Mouse (Mus musculus) stomach, embryonic 14.5 days (tissue): ENCODE data around the gene Gm8165. TPM values are rescaled to one million over a fixed set of nuclear protein-coding genes. Genes with fewer than 3 reads are reported as not detected.
"Not testable (repeated sequence)": the region's sequence is repeated elsewhere in the genome, so short reads cannot be mapped to it uniquely, and the experiment has no call there.

Source experiments
- ATAC-seq: fragments of 200-750 bp; cut with Nextera tagmentation; 2 replicates; pipeline ENCODE4 v1.8.0; 2017; ENCODE audit warnings: low read depth, moderate TSS enrichment; ENCODE audit not compliant: insufficient number of reproducible peaks, insufficient read depth, low FRiP score
- H3K27ac ChIP-seq: fragments of 300-500 bp; sonication (generic); 2 replicates; pipeline ENCODE4 v1.5.1; 2014; ENCODE audit warnings: mild to moderate bottlenecking, low read length, moderate library complexity, mixed read lengths
- H3K27me3 ChIP-seq: fragments of 300-500 bp; sonication (generic); 2 replicates; pipeline ENCODE4 v1.6.1; 2014; ENCODE audit warnings: low read length, control low read depth, mixed read lengths; ENCODE audit not compliant: control insufficient read depth, insufficient read depth
- H3K36me3 ChIP-seq: fragments of 300-500 bp; sonication (generic); 2 replicates; pipeline ENCODE4 v1.6.1; 2014; ENCODE audit warnings: mild to moderate bottlenecking, control low read depth, low read length, moderate library complexity, mixed read lengths; ENCODE audit not compliant: control insufficient read depth, insufficient read depth
- H3K4me1 ChIP-seq: fragments of 300-500 bp; sonication (generic); 2 replicates; pipeline ENCODE4 v1.6.1; 2014; ENCODE audit warnings: low read length, control low read depth, mixed read lengths; ENCODE audit not compliant: control insufficient read depth, insufficient read depth
- H3K4me2 ChIP-seq: fragments of 300-500 bp; sonication (generic); replicated peaks from 2 replicates; pipeline ENCODE4 v1.6.1; 2014; ENCODE audit warnings: low read depth, low read length, control low read depth
- H3K4me3 ChIP-seq: fragments of 300-500 bp; sonication (generic); 2 replicates; pipeline ENCODE4 v1.5.1; 2014; ENCODE audit warnings: low read depth, low read length, control low read depth
- H3K9ac ChIP-seq: fragments of 300-500 bp; sonication (generic); replicated peaks from 2 replicates; pipeline ENCODE4 v1.6.1; 2014; ENCODE audit warnings: low read depth, mild to moderate bottlenecking, control low read depth, low read length, moderate library complexity, mixed read lengths
- H3K9me3 ChIP-seq: fragments of 300-500 bp; sonication (generic); 2 replicates; pipeline ENCODE4 v1.6.1; 2016; ENCODE audit warnings: low read depth, low read length, control low read depth; ENCODE audit not compliant: control insufficient read depth
- WGBS: fragments of 180-500 bp; shearing (Covaris S2); extraction: QIAGEN DNeasy Blood & Tissue Kit; methylation state at CpG from one replicate; pipeline ENCODE4 v1.1.7; 2014; 5-methylcytosine and 5-hydroxymethylcytosine counted together
- polyA plus RNA-seq: library from polyadenylated mRNA; unstranded; fragments of >200 nt; fragmentation: Nextera tagmentation; extraction: Ambion mirVana; gene quantifications from 2 replicates; pipeline ENCODE4 v1.2.1, GENCODE M21; 2014

The Gm8165 gene
- not detected in 2 replicates for polyA plus RNA-seq

- not testable (repeated sequence) for H3K27ac ChIP-seq, H3K27me3 ChIP-seq, H3K4me3 ChIP-seq, H3K4me2 ChIP-seq, H3K9me3 ChIP-seq, H3K4me1 ChIP-seq, H3K36me3 ChIP-seq, ATAC-seq, H3K9ac ChIP-seq
- 100% methylated on average over 1 of the region's 2 CpGs for WGBS
Observed at GRCm38 (mm10) chr14:43677099-43677498, at the start of gene Gm8165. Gene Gm8165, minus strand, starts transcription at chr14:43677199.

GRCm38 (mm10) chr14:43697621-43698020 is 20.6 kb upstream of the Gm8165 start, which contains the start of gene Gm7324:
Gene Gm7324, plus strand, starts transcription at chr14:43697828.
- not testable (repeated sequence) for H3K4me2 ChIP-seq, H3K36me3 ChIP-seq, H3K9ac ChIP-seq, H3K4me1 ChIP-seq, H3K27ac ChIP-seq, H3K4me3 ChIP-seq, ATAC-seq, H3K27me3 ChIP-seq, H3K9me3 ChIP-seq
- WGBS = 85% methylated on average over 4 of the region's 4 CpGs

Other genes starting within 250 kb of the Gm8165 start
- 0.29 TPM in 1 of 2 replicates, not detected in the other for gene Gm5799, start 133.6 kb downstream of the Gm8165 start, polyA plus RNA-seq
- not detected in 2 replicates for gene Gm17654, start 98.1 kb downstream of the Gm8165 start, polyA plus RNA-seq
- gene Gm10375, start 69.2 kb downstream of the Gm8165 start, polyA plus RNA-seq = not detected in 2 replicates
- 2.1 and 2.3 TPM in 2 replicates for gene Gm7324, start 20.6 kb upstream of the Gm8165 start, polyA plus RNA-seq
- gene Gm16506, start 50.3 kb upstream of the Gm8165 start, polyA plus RNA-seq = not detected in 2 replicates
- gene Gm6526, start 70.7 kb upstream of the Gm8165 start, polyA plus RNA-seq = not detected in 2 replicates
- gene Gm8180, start 107.5 kb upstream of the Gm8165 start, polyA plus RNA-seq = not detected in 2 replicates
- not detected in 2 replicates for gene Ear1, start 198.3 kb upstream of the Gm8165 start, polyA plus RNA-seq
- gene Ear10, start 246.4 kb upstream of the Gm8165 start, polyA plus RNA-seq = not detected in 2 replicates
- 19.7 and 19.9 TPM in 2 replicates for gene Gm8113, start 248.2 kb upstream of the Gm8165 start, polyA plus RNA-seq